Mouse (Mus musculus): ENCODE results near the gene Peg3.

- no peak for TF ChIP-seq POLR2A (IDR thresholded peaks at IDR 0.05; ENCODE audit: low read depth, low read length)
- TF ChIP-seq RCOR1 (conservative IDR thresholded peaks at IDR 0.05; ENCODE audit: low read depth, low read length), result no peak
- TF ChIP-seq RAD21 (IDR thresholded peaks at IDR 0.05; ENCODE audit: low read depth, low read length), result no peak
- TF ChIP-seq CTCF (conservative IDR thresholded peaks at IDR 0.05 in 1 of 2, IDR thresholded peaks at IDR 0.05 in 1 of 2; ENCODE audit: low read depth in 2 of 2, low read length in 2 of 2), result no peak
- no peak for TF ChIP-seq MAX (IDR thresholded peaks at IDR 0.05; ENCODE audit: low read length)
- TF ChIP-seq KAT2A (IDR thresholded peaks at IDR 0.05; ENCODE audit: insufficient replicate concordance, low read length), result no peak
- TF ChIP-seq E2F4 (IDR thresholded peaks at IDR 0.05; ENCODE audit: insufficient replicate concordance, low read depth, low read length), result no peak
- no peak for TF ChIP-seq EP300 (IDR thresholded peaks at IDR 0.05; ENCODE audit: low read length)
- TF ChIP-seq ZKSCAN1 (IDR thresholded peaks at IDR 0.05; ENCODE audit: borderline replicate concordance, low read depth, low read length), result no peak
- no peak for TF ChIP-seq POLR2AphosphoS2 (IDR thresholded peaks at IDR 0.05; ENCODE audit: low read depth, low read length)
Observed at GRCm38 (mm10) chr7:6663430-6663829, 66.8 kb downstream of the Peg3 start.

Measured in CH12.LX (cell line).